Mouse (Mus musculus): Measurements from ENCODE around the gene Capn2. TPM values are rescaled to one million over a fixed set of nuclear protein-coding genes. Genes with fewer than 3 reads are reported as not detected.

The Capn2 gene
- polyA plus RNA-seq, 1 experiment from 2014 or later = 23.6 TPM

- H3K9ac ChIP-seq (replicated peaks) = no peak overlapping the region
- peak; percentile 90 for ATAC-seq
- peak; percentile 62 for DNase-seq
- H3K9me3 ChIP-seq (ENCODE audit: low read length) = no peaks in the 10 kb centered on the region
- H3K27me3 ChIP-seq (ENCODE audit: insufficient read depth, low read length) = no peaks in the 10 kb centered on the region
- H3K27ac ChIP-seq (ENCODE audit: low read depth) = peak overlapping the region; percentile 58
- H3K4me2 ChIP-seq (ENCODE audit: low read depth, low read length) = no peak overlapping the region
- no peak overlapping the region for H3K4me3 ChIP-seq (ENCODE audit: low read depth, low read length)
- H3K4me1 ChIP-seq (ENCODE audit: insufficient read depth) = no peaks in the 10 kb centered on the region
- H3K36me3 ChIP-seq (replicated peaks; ENCODE audit: insufficient read depth, low read length) = peaks cover 22% of the 10 kb centered on the region
- TF ChIP-seq EP300 (IDR thresholded peaks at IDR 0.05; ENCODE audit: low read depth) (0 out of 2 replicates have a peak, but pooled peaks have one; percentile 13), CTCF (IDR thresholded peaks at IDR 0.05; ENCODE audit: low read depth) (no peak)
- WGBS (ENCODE audit: insufficient replicate concordance) = 55% methylated on average over 5 of the region's 5 CpGs
Measured at GRCm38 (mm10) chr1:182439546-182440222, 77.7 kb downstream of the Capn2 start.

DNA sequence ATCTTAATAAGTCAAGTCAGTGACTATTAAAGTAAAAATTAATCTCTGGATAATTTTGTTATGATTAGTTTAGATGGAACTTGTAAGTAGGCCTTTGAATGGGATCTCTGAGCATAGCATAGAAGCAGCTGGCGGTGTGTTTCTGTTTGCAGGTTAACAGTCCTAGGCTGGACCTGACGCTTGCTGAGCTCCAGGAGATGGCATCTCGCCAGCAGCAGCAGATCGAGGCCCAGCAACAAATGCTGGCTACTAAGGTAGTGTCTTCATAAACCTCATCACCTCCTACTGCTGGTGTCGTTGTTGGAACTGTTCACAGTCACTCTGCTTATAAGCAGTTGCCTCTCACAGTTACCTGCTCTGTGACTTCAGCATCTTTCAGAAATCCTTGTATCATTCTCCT is 80.7 kb downstream of the Capn2 start:
- no peak for TF ChIP-seq EP300 (IDR thresholded peaks at IDR 0.05; ENCODE audit: low read depth)
- TF ChIP-seq CTCF (IDR thresholded peaks at IDR 0.05; ENCODE audit: low read depth) = no peak
- H3K4me2 ChIP-seq (ENCODE audit: low read depth, low read length) = no peak overlapping the region
- no peak for ATAC-seq
- no peak for DNase-seq
- H3K9ac ChIP-seq (replicated peaks) = no peak overlapping the region
- no peaks in the 10 kb centered on the region for H3K9me3 ChIP-seq (ENCODE audit: low read length)
- H3K27me3 ChIP-seq (ENCODE audit: insufficient read depth, low read length) = no peaks in the 10 kb centered on the region
- no peaks in the 10 kb centered on the region for H3K4me1 ChIP-seq (ENCODE audit: insufficient read depth)
- no peak overlapping the region for H3K4me3 ChIP-seq (ENCODE audit: low read depth, low read length)
- peaks cover 23% of the 10 kb centered on the region for H3K36me3 ChIP-seq (replicated peaks; ENCODE audit: insufficient read depth, low read length)
- WGBS (ENCODE audit: insufficient replicate concordance) = 61% methylated on average over 5 of the region's 5 CpGs
- H3K27ac ChIP-seq (ENCODE audit: low read depth) = no peak overlapping the region

GRCm38 (mm10) chr1:182432059-182432458 is 85.3 kb downstream of the Capn2 start:
- no peak for TF ChIP-seq EP300 (IDR thresholded peaks at IDR 0.05; ENCODE audit: low read depth)
- no peak for TF ChIP-seq CTCF (IDR thresholded peaks at IDR 0.05; ENCODE audit: low read depth)
- H3K4me2 ChIP-seq (ENCODE audit: low read depth, low read length) = no peak overlapping the region
- 82% methylated on average over 3 of the region's 3 CpGs for WGBS (ENCODE audit: insufficient replicate concordance)
- H3K27ac ChIP-seq (ENCODE audit: low read depth) = no peak overlapping the region
- no peak for DNase-seq
- H3K9me3 ChIP-seq (ENCODE audit: low read length) = no peaks in the 10 kb centered on the region
- H3K4me3 ChIP-seq (ENCODE audit: low read depth, low read length) = no peak overlapping the region
- H3K9ac ChIP-seq (replicated peaks) = no peak overlapping the region
- H3K27me3 ChIP-seq (ENCODE audit: insufficient read depth, low read length) = no peaks in the 10 kb centered on the region
- 0 out of 2 replicates have a peak, but pooled peaks cover 2% of the 10 kb centered on the region for H3K4me1 ChIP-seq (ENCODE audit: insufficient read depth)
- H3K36me3 ChIP-seq (replicated peaks; ENCODE audit: insufficient read depth, low read length) = peaks cover 22% of the 10 kb centered on the region
- no peak for ATAC-seq

DNA sequence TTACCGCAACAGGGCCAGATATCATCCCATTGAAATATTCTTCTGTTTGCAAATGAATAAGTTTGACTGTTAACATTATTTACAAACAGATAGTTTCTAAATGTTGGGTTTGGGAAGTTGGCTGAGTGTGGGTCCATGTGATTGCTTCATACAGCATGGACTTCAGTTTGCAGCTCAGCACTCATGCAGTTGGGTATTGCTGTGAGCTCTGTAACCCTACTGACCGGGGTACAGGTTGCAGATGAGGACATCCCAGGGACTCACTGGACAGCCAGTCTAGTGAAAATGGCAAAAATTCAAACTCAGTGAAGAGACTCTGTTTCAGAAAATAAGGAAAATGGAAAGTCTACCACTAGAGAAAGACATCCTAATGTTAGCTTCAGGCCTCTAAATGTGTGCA is 86.7 kb downstream of the Capn2 start:
- TF ChIP-seq EP300 (IDR thresholded peaks at IDR 0.05; ENCODE audit: low read depth) = no peak
- no peak for TF ChIP-seq CTCF (IDR thresholded peaks at IDR 0.05; ENCODE audit: low read depth)
- Histone ChIP-seq H3K4me2 (ENCODE audit: low read depth, low read length) (no peak overlapping the region), H3K36me3 (replicated peaks; ENCODE audit: insufficient read depth, low read length) (peaks cover 19% of the 10 kb centered on the region), H3K9ac (replicated peaks) (no peak overlapping the region), H3K9me3 (ENCODE audit: low read length) (no peaks in the 10 kb centered on the region), H3K27ac (ENCODE audit: low read depth) (no peak overlapping the region), H3K4me3 (ENCODE audit: low read depth, low read length) (no peak overlapping the region), H3K4me1 (ENCODE audit: insufficient read depth) (0 out of 2 replicates have a peak, but pooled peaks cover 11% of the 10 kb centered on the region), H3K27me3 (ENCODE audit: insufficient read depth, low read length) (no peaks in the 10 kb centered on the region)
- 83% methylated on average over 2 of the region's 2 CpGs for whole genome bisulfite sequencing (ENCODE audit: insufficient replicate concordance)
- DNase-seq (no peak), ATAC-seq (no peak; the same call in 1 of the 2 replicates)

DNA sequence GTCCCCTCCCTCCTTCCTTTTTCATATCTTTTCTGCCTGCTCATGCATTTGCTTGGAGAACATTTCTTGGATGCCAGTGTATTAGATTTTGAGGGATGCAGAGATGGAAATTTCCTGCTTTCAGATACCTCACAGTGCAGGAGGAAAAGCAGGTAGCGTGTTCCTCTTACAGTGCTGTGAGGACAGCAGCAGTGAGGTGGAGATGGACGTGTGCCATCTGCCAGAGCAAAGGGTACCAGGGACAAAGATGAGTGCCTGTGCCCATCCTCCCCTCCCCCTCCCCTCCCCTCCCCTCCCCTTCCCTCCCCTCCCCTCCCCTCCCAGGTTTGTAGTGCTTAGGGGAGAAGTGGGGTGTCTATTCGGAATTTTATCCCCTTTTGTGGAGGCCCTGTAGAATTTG is 87.6 kb downstream of the Capn2 start:
- ATAC-seq = no peak
- H3K4me3 ChIP-seq (ENCODE audit: low read depth, low read length) = no peak overlapping the region
- H3K9me3 ChIP-seq (ENCODE audit: low read length) = no peaks in the 10 kb centered on the region
- WGBS (ENCODE audit: insufficient replicate concordance) = 86% methylated on average over 3 of the region's 3 CpGs
- H3K27ac ChIP-seq (ENCODE audit: low read depth) = no peak overlapping the region
- H3K36me3 ChIP-seq (replicated peaks; ENCODE audit: insufficient read depth, low read length) = peaks cover 17% of the 10 kb centered on the region
- no peak overlapping the region for H3K9ac ChIP-seq (replicated peaks)
- no peak overlapping the region for H3K4me2 ChIP-seq (ENCODE audit: low read depth, low read length)
- no peaks in the 10 kb centered on the region for H3K27me3 ChIP-seq (ENCODE audit: insufficient read depth, low read length)
- 0 out of 2 replicates have a peak, but pooled peaks cover 11% of the 10 kb centered on the region for H3K4me1 ChIP-seq (ENCODE audit: insufficient read depth)
- no peak for DNase-seq
- no peak for TF ChIP-seq EP300 (IDR thresholded peaks at IDR 0.05; ENCODE audit: low read depth)
- no peak for TF ChIP-seq CTCF (IDR thresholded peaks at IDR 0.05; ENCODE audit: low read depth)

- Histone ChIP-seq H3K9ac (replicated peaks) (no peak overlapping the region), H3K27me3 (ENCODE audit: insufficient read depth, low read length) (no peaks in the 10 kb centered on the region), H3K27ac (ENCODE audit: low read depth) (peak overlapping the region; percentile 44; the same call in 1 of the 2 replicates), H3K4me2 (ENCODE audit: low read depth, low read length) (no peak overlapping the region), H3K4me3 (ENCODE audit: low read depth, low read length) (no peak overlapping the region), H3K9me3 (ENCODE audit: low read length) (no peaks in the 10 kb centered on the region), H3K36me3 (replicated peaks; ENCODE audit: insufficient read depth, low read length) (peaks cover 9% of the 10 kb centered on the region), H3K4me1 (ENCODE audit: insufficient read depth) (0 out of 2 replicates have a peak, but pooled peaks cover 11% of the 10 kb centered on the region)
- DNase-seq (no peak), ATAC-seq (no peak)
- TF ChIP-seq CTCF (IDR thresholded peaks at IDR 0.05; ENCODE audit: low read depth) (no peak), EP300 (IDR thresholded peaks at IDR 0.05; ENCODE audit: low read depth) (no peak)
- 68% methylated on average over 1 of the region's 1 CpGs for WGBS (ENCODE audit: insufficient replicate concordance)
Measured at GRCm38 (mm10) chr1:182427426-182427825, 90.0 kb downstream of the Capn2 start.

Data from liver, postnatal 0 days (tissue).